Mouse (Mus musculus) naive thymus-derived CD4-positive, alpha-beta T cell, adult 2 months (primary cell): Measurements from ENCODE around the gene Myh10.
"Not testable (repeated sequence)": the region's sequence is repeated elsewhere in the genome, so short reads cannot be mapped to it uniquely, and the experiment has no call there.

Source experiments
- DNase-seq: peaks from one replicate; pipeline ENCODE4 v3.0.0-alpha.2; 2011; ENCODE audit warnings: low read depth

Myh10 gene

GRCm38 (mm10) chr11:68798258-68798657 lies 106.9 kb downstream of the Myh10 start:
- DNase-seq, result no peak

DNA sequence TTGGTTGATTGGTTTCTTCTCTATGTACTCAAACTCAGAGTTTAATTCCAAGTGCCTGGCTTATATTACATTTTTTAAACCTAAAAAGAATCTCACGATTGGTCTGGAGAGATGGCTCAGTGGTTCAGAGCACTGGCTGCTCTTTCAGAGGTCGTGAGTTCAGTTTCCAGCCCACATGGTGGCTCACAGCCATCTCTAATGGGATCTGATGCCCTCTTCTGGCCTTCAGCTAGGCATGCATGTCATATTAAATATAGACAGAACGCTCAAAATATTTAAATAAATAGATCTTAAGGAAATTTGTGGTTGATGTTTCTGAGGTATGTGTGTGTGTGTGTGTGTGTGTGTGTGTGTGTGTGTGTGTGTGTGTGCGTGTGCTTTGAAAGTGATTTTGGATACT lies 113.8 kb downstream of the Myh10 start:
- DNase-seq, result no peak

GRCm38 (mm10) chr11:68807787-68808186 lies 116.4 kb downstream of the Myh10 start:
- peak; percentile 68 for DNase-seq

DNA sequence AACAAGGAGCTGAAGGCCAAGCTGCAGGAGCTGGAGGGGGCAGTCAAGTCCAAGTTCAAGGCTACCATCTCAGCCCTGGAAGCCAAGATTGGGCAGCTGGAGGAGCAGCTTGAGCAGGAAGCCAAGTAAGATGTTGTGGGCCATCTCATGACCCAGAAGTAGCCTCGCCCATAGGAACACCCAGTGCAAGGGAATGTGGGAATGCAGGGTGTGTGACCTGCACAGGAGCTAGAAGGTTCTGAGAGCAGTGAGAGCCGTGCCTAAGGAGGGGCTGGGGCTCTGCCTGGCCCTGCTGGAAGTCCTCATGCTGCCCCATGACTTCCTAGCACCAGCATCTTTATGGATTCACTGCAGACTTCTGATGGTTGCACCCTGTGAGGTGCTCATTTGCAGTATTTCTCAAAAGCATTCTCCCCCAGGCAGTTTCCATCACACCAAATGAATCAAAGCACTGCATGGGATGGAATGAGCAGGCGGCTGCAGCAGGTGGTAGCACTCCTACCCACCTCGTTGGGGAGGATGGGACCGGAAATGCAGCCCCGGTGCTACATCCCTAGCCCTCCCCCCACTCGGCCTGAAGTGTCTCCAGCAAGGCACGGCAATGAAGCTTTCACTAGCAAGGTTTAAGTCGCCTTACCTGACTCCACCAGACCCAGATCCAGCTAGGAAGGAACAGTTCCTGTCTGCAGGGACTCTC lies 120.7 kb downstream of the Myh10 start:
- no peak for DNase-seq

GRCm38 (mm10) chr11:68818416-68818815 lies 127.1 kb downstream of the Myh10 start:
- DNase-seq, result no peak

- no peak for DNase-seq
Measured at GRCm38 (mm10) chr11:68819226-68819805, 128.0 kb downstream of the Myh10 start.

DNA sequence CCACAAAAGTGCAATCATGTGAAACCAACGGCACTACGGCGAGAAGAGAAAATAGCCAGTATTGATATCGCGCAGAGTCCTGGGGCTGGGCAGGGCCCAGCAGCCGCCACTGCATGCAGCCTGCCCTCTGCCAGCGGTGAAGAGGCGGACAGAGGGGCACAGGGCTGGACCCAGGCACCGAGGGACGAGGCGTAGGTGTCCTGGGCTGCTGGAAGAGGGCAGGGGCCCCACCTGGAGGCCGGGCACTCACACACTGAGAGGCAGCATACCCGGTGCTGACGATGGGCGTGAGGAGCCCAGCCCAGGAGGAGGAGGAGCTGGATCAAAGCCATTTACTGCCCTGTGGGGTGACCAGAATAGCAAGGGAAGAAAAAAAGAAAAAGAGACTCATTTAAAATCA lies 131.0 kb downstream of the Myh10 start:
- DNase-seq, result no peak

- DNase-seq, result no peak
Measured at GRCm38 (mm10) chr11:68826735-68827134, 135.4 kb downstream of the Myh10 start.

DNA sequence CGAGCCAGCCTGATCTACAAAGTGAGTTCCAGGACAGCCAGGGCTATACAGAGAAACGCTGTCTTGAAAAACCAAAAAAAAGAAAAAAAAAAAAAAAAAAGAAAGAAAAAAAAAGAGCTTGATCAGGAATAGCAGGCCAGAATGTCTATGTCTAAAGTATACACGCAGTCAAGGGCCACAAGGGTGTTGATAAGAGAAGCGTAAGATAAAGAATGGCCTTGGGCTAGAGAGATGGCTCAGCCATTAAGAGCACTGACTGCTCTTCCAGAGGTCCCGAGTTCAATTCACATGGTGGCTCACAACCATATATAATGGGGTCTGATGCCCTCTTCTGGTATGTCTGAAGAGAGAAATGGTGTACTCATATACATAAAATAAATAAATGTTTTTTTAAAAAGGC lies 140.2 kb downstream of the Myh10 start:
- not testable (repeated sequence) for DNase-seq

DNA sequence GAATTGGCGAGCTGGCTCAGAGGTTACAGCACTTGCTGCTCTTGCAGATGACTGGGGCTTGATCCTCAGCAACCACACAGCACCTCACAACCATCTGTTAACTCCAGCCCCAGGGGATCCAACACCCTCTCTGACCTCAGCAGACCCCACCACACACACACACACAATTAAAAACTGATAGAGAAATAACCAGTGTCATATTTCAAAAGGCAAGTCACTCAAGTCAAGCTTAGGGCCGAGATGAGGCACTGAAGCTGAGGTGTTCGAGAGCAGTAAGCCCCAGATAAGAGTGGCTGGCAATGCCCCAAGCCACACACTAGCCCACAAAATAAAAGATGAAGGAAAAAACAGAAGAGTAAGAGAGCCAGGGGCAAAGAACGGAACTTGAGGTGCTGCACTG lies 141.4 kb downstream of the Myh10 start:
- DNase-seq, result no peak

- no peak for DNase-seq
Measured at GRCm38 (mm10) chr11:68833593-68833992, 142.2 kb downstream of the Myh10 start.

- DNase-seq, result no peak
Measured at GRCm38 (mm10) chr11:68835034-68835433, 143.7 kb downstream of the Myh10 start.

DNA sequence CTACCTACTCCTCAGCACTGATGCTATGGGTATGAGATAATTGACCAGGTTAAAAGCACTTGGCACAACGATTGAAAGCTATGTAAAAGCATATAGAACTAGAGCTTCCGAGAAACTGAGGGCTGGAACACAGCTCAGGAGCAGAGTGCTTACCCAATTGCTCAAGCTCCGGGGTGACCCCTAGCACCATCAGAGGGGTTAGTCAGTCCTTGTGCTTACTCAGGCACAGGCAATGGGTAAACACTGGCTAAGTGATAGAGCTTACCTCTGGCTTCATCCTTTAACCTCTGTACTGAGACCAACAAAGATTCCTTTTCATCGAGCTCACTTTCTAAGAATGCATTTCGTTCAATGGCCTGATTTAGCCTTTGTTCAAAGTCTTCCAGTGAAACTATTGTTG lies 148.2 kb downstream of the Myh10 start:
- DNase-seq, result no peak

DNA sequence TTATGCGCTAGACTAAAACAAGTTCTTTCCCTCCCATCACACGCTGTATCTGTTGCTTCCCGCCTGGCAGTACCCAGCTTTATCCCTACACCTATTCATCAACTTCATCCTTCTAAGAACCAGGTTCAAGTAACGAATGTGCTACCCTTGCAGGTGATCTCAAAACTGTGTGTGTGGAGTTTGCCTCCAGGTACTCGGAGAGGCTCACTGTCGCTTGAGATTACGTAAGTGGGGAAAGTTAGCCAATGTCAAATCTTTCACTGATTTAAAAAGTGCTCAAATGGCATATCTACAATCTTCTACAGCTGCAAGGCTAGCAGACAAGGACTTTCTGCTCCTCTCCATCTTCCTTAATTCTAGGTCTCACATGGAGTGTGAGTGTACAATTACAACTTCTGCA lies 159.5 kb downstream of the Myh10 start:
- DNase-seq, result no peak

DNA sequence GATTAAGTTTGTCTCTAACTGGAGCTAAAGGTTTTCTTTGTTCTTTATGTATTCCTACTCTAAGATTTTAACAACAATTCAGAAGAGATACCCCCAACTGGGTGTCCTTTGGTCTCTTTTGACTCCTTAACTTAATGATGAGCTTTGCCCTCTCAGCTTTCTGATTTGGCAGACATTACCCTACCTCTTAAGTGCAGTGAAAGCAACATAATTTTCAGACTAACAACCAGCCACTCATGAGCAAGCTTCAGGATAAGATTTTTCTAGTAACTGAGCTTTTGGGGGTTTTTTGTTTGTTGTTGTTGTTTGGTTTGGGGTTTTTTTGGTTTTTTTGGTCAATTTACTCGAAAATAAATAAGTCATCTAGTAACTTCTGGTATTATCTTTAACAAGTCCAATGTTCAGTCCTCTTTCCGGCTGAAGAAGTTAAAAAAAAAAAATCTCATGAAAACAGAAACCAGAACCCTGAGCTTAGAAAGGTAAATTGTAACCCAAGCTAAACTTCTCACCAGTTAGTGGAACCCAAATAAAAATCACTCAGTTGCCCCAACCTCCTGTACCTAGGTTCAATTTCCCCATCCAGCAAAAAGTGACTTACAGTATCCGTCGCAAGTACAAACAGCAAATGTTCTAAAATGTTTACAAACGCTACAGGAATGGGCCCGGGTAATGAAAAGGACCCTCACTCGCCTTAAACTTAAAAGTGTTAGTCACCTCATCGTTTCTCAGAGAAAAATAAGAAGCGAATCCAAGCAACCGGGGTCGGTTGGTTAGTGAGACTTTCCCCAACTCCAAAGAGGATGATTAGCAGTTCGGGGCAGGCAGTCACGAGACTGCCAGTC lies 160.5 kb downstream of the Myh10 start:
- no peak for DNase-seq

DNA sequence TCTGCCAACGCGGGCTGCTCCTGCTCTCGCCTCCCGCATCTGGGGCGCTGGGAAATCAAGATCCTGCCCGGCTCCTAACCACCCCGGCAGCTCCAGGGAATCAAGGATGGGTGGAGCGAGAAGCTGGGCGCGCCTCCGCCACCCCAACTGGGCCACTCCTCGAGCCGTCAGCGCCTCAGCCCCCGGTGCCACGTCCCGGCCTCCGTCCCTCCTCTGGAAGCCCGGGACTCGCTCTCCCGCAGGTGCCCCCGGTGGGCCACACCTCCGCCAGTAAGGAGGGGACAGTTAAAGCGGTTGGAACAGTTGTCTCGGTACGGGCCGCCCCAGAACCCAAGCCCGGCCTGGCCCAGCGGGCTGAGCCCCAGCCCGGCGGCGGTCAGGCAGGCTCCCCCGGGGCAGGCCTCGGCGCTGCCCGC lies 161.1 kb downstream of the Myh10 start:
- no peak for DNase-seq

DNA sequence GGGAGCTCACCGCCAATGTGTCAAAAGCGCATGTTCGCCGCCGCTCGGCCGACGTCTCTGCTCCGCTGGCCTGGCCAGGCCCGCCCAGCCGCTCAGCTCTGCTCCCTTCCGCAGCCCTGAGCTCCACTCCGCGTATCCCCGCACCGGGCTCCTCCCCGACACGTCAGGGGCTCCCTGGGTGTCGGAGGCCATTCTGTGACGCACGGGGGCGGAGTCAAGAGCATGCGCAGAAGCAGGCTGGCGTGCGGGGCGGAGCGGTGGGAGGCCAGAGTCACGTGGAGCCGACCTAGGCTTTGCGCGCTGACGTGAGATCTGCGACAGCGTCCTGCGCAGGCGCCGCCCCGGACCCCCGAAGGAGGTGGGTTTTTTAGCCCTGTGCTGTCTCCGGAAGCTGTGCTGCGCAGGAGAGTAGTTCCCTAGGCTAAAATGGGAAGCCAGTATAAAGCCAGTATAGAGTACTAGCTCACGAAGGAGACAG lies 161.6 kb downstream of the Myh10 start:
- DNase-seq, result peak; percentile 100

- peak; percentile 34 for DNase-seq
Measured at GRCm38 (mm10) chr11:68853611-68854401, 162.4 kb downstream of the Myh10 start.

DNA sequence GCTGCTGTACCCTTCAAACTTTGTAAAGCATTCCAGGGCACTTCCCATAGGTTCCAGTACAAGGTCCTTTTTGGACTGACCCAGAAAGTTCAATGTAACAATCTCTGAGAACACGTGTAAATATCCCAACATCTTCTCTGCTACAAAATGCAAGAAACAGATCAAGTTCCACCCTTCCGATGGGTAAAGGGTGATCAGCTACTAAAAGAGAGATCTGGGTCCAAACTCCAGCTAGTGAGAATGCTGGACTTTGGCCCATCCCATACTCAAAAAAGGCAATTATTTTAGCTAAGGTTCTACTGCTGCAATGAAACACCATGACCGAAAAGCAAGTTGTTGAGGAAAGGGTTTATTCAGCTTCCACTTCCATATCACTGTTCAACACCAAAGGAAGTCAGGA lies 163.3 kb downstream of the Myh10 start:
- no peak for DNase-seq

GRCm38 (mm10) chr11:68857329-68857728 lies 166.0 kb downstream of the Myh10 start:
- no peak for DNase-seq

DNA sequence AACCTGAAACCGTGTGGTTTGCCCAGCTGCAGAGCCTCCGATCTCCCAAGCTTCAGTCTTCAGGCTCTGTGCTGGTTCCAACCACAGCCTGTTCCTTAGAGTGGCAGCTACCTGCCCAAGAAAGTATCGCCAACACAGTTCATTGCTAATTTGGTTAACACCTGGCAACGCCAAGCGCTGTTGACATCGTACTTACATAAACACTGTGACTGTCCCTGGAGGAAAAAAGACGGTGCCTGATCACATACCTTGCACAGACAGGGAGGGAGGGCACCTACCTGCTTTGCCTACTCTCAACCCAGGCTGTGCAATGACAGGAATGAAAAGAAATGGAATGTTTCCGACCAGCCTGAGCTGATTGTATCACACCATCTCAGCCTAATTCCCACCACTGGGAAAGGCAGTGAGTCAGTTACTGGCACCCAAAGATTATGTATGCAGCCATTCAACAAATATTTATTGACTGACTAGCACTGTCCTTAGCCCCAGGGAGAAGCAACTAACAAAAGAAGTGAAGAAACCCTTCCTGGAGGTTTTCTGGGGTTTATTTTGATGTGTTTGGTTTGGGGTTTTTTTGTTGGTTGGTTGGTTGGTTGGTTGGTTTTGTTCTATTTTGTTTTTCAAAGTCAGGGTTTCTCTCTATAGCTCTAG lies 168.7 kb downstream of the Myh10 start:
- no peak for DNase-seq

DNA sequence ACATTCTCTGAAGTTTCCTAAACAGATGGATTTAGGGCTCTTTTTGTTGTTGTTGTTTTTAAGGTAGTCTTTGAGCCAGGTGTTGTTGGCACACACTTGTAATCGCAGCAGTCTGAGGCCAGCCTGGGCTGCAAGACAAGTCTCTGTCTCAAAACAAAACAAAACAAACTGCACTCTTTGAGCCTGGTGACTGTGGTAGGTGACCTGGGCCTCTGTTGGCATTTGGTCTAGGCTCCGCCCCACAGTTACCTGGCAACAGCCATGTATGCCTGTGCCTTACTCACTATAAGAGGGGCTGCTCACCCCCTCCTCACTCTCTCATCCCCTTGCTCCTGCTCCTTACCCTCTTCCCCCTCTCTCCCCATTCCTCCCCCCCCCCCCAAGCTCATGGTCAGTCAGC lies 170.9 kb downstream of the Myh10 start:
- no peak for DNase-seq
